Mouse (Mus musculus) C2C12 (cell line): ENCODE results near the gene Ybx3.

ENCODE experiments used
- CTCF ChIP-seq: IDR thresholded peaks from one replicate; pipeline ENCODE4 v1.5.1; 2011; ENCODE audit not compliant: control insufficient read depth, insufficient read depth, insufficient read length
- MAX ChIP-seq: IDR thresholded peaks from one replicate; pipeline ENCODE4 v1.6.1; 2011; ENCODE audit warnings: mild to moderate bottlenecking, control low read depth

DNA sequence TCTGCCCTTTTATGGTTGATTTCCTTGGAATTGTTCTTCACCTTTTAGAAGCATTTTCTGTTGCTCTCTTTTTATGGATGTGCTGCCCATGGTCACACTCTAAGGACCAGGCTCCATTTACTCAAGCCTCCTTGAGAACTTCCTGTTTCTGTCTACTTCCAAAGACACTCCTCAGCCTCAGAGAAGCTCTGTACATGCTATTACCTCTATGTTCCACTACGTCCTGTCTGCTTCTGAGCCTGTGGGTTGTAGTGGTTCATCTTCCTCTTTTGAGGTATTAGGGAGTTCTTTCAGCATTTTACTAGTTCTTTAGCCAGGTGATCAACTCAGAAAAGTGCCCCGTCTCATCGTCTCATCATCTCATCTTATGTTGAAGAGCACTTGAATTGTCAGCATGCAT is 31.3 kb upstream of the Ybx3 start:
- no peak for TF ChIP-seq CTCF
- no peak for TF ChIP-seq MAX
